Mouse (Mus musculus) hindbrain, embryonic 12.5 days (tissue): Measurements from ENCODE around the gene 5730522E02Rik. TPM values are rescaled to one million over a fixed set of nuclear protein-coding genes. Genes with fewer than 3 reads are reported as not detected.

Source experiments
- ATAC-seq: fragments of 200-750 bp; cut with Nextera tagmentation; 2 replicates; pipeline ENCODE4 v1.8.0; 2017; ENCODE audit warnings: moderate TSS enrichment; ENCODE audit not compliant: low FRiP score
- H3K27ac ChIP-seq: fragments of 300-500 bp; sonication (generic); 2 replicates; pipeline ENCODE4 v1.5.1; 2016; ENCODE audit warnings: mild to moderate bottlenecking
- H3K27me3 ChIP-seq: fragments of 300-500 bp; sonication (generic); 2 replicates; pipeline ENCODE4 v1.6.1; 2016; ENCODE audit warnings: mild to moderate bottlenecking
- H3K36me3 ChIP-seq: fragments of 300-500 bp; sonication (generic); 2 replicates; pipeline ENCODE4 v1.6.1; 2016; ENCODE audit warnings: mild to moderate bottlenecking
- H3K4me1 ChIP-seq: fragments of 300-500 bp; sonication (generic); 2 replicates; pipeline ENCODE4 v1.6.1; 2016
- H3K4me2 ChIP-seq: fragments of 300-500 bp; sonication (generic); replicated peaks from 2 replicates; pipeline ENCODE4 v1.6.1; 2016; ENCODE audit warnings: mild to moderate bottlenecking
- H3K4me3 ChIP-seq: fragments of 300-500 bp; sonication (generic); 2 replicates; pipeline ENCODE4 v1.5.1; 2016; ENCODE audit warnings: mild to moderate bottlenecking
- H3K9ac ChIP-seq: fragments of 300-500 bp; sonication (generic); 2 replicates; pipeline ENCODE4 v1.6.1; 2016; ENCODE audit warnings: mild to moderate bottlenecking, moderate library complexity
- H3K9me3 ChIP-seq: fragments of 300-500 bp; sonication (generic); replicated peaks from 2 replicates; pipeline ENCODE4 v1.6.1; 2016; ENCODE audit warnings: mild to moderate bottlenecking
- WGBS: fragments of 180-500 bp; shearing (Covaris S2); methylation state at CpG from one replicate; pipeline ENCODE4 v1.1.7; 2016; 5-methylcytosine and 5-hydroxymethylcytosine counted together
- polyA plus RNA-seq: library from polyadenylated mRNA; unstranded; fragments of >200 nt; fragmentation: Nextera tagmentation; extraction: Ambion mirVana; gene quantifications from 2 replicates; pipeline ENCODE4 v1.2.1, GENCODE M21; 2016

5730522E02Rik gene
- polyA plus RNA-seq, 1 experiment from 2014 or later, result 10.1 TPM

DNA sequence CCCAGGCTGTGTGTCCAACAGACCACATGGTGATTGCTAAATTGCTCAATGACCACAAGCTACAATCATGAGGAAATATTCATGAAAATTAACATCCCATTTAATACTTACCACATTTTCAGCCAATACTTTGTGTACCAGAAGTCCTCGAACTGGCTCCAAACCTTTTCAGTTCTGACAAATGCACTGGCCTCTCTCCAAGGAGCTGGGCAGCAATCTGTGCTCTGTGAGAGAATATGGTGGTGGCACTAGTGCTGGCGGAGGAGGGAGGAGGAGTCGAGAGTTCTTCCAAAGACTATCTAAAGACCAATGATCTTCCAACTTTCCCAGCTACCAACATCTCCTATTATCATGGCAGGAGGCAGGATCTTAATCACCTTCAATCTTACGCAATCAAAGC is 525.8 kb downstream of the 5730522E02Rik start:
- H3K9me3 ChIP-seq, result no peaks in the 10 kb centered on the region
- H3K27me3 ChIP-seq, result no peaks in the 10 kb centered on the region
- H3K4me3 ChIP-seq, result no peak overlapping the region
- H3K27ac ChIP-seq, result no peak overlapping the region
- no peak overlapping the region for H3K4me2 ChIP-seq
- ATAC-seq, result no peak
- no peak overlapping the region for H3K9ac ChIP-seq
- H3K4me1 ChIP-seq, result no peaks in the 10 kb centered on the region
- H3K36me3 ChIP-seq, result no peaks in the 10 kb centered on the region
- WGBS, result 92% methylated on average over 4 of the region's 4 CpGs

DNA sequence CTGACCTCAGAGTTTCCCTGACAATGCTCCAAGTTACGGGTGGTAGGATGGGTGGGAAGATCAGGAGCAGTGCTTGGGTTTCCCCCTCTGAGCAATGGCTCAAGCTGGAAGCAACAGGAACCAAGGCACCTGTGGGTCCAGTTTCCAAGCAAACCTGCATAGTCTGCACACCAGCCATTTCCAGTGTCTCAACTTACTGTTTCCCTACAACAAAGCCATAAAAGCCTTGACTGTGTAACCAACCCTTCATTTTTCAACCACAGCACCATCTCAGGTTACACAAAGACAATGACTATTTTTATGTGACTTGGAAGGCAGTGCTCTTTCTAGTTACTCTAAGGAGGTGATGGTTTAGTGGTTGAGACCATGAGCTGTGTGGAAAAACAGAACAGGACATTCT is 530.7 kb downstream of the 5730522E02Rik start:
- Histone ChIP-seq H3K27me3 (no peaks in the 10 kb centered on the region), H3K36me3 (no peaks in the 10 kb centered on the region), H3K4me2 (no peak overlapping the region), H3K9ac (no peak overlapping the region), H3K4me1 (no peaks in the 10 kb centered on the region), H3K9me3 (no peaks in the 10 kb centered on the region), H3K4me3 (no peak overlapping the region), H3K27ac (no peak overlapping the region)
- ATAC-seq, result no peak
- WGBS, result 76% methylated on average over 1 of the region's 1 CpGs

- Histone ChIP-seq H3K4me3 (no peak overlapping the region), H3K9me3 (no peaks in the 10 kb centered on the region), H3K4me1 (no peaks in the 10 kb centered on the region), H3K4me2 (no peak overlapping the region), H3K36me3 (no peaks in the 10 kb centered on the region), H3K27me3 (no peaks in the 10 kb centered on the region), H3K27ac (no peak overlapping the region), H3K9ac (no peak overlapping the region)
- ATAC-seq, result no peak
- WGBS, result 90% methylated on average over 3 of the region's 3 CpGs
Measured at GRCm38 (mm10) chr11:25674194-25674593, 536.4 kb downstream of the 5730522E02Rik start.

DNA sequence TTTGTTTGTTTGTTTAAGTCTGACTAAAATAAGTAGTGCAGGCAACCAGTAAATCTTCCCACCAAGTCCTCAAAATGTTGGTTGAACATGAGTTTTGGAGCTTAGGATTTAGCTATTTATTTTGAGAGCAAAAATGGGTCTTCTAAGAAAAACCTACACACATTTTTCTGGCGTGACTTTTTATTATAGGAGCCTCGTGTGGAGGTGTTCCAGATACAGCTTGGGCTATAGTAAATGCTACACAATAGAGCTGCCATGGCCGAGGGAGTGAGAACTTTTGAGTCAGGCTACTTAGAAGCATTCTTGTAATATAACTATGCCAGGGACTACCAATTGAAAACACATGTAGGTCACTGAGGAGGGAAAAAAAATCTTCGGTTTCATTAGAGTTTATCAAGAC is 540.5 kb downstream of the 5730522E02Rik start:
- H3K4me1 ChIP-seq, result no peaks in the 10 kb centered on the region
- no peaks in the 10 kb centered on the region for H3K27me3 ChIP-seq
- WGBS, result 62% methylated on average over 4 of the region's 4 CpGs
- no peak overlapping the region for H3K9ac ChIP-seq
- no peaks in the 10 kb centered on the region for H3K9me3 ChIP-seq
- H3K4me3 ChIP-seq, result no peak overlapping the region
- no peak overlapping the region for H3K4me2 ChIP-seq
- no peak for ATAC-seq
- no peak overlapping the region for H3K27ac ChIP-seq
- no peaks in the 10 kb centered on the region for H3K36me3 ChIP-seq

DNA sequence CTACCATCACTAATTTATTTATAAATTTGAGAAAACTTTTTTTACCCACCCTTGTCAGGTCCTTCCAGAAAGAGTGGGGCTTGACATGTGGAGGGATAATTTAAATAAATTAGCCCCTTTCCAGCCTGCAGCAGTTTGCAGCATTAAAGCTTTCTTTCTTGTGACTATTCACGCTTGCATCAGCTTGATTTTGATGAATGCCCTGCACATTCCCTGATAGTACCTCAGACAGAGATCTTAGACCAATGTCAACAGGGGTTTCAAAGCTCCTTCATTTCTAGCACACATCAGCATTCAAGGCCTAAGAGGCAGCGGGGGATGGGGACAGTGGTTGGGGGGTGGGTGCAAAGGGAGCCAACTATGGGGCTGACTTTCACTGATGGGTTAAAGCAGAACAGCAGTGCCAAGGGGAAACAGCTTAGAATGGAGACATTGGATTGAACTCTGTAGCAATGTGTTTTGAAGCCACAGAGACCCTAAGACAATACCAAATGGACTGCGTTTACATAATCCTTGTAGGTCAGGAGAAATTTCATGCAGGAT is 545.9 kb downstream of the 5730522E02Rik start:
- 0 out of 2 replicates have a peak, but pooled peaks have one; percentile 26 for ATAC-seq
- H3K4me3 ChIP-seq, result no peak overlapping the region
- H3K4me2 ChIP-seq, result no peak overlapping the region
- H3K9ac ChIP-seq, result no peak overlapping the region
- no peaks in the 10 kb centered on the region for H3K27me3 ChIP-seq
- H3K4me1 ChIP-seq, result peaks cover 5% of the 10 kb centered on the region; the same call in 1 of the 2 replicates
- 50% methylated on average over 3 of the region's 3 CpGs for WGBS
- H3K36me3 ChIP-seq, result no peaks in the 10 kb centered on the region
- no peaks in the 10 kb centered on the region for H3K9me3 ChIP-seq
- no peak overlapping the region for H3K27ac ChIP-seq

- no peaks in the 10 kb centered on the region for H3K36me3 ChIP-seq
- H3K4me3 ChIP-seq, result no peak overlapping the region
- 83% methylated on average over 5 of the region's 5 CpGs for WGBS
- no peak overlapping the region for H3K4me2 ChIP-seq
- peaks cover 9% of the 10 kb centered on the region for H3K4me1 ChIP-seq
- no peaks in the 10 kb centered on the region for H3K27me3 ChIP-seq
- no peak overlapping the region for H3K9ac ChIP-seq
- no peak overlapping the region for H3K27ac ChIP-seq
- no peaks in the 10 kb centered on the region for H3K9me3 ChIP-seq
- ATAC-seq, result no peak
Measured at GRCm38 (mm10) chr11:25646282-25646681, 564.3 kb downstream of the 5730522E02Rik start.

- peak overlapping the region; percentile 11; the same call in 1 of the 2 replicates for H3K4me3 ChIP-seq
- no peaks in the 10 kb centered on the region for H3K9me3 ChIP-seq
- peaks cover 15% of the 10 kb centered on the region for H3K4me1 ChIP-seq
- no peaks in the 10 kb centered on the region for H3K36me3 ChIP-seq
- H3K27ac ChIP-seq, result no peak overlapping the region
- WGBS, result 56% methylated on average over 22 of the region's 22 CpGs
- H3K27me3 ChIP-seq, result no peaks in the 10 kb centered on the region
- H3K4me2 ChIP-seq, result peak overlapping the region; percentile 34
- no peak overlapping the region for H3K9ac ChIP-seq
- ATAC-seq, result no peak; the same call in 1 of the 2 replicates
Measured at GRCm38 (mm10) chr11:25644767-25645622, 565.6 kb downstream of the 5730522E02Rik start.

DNA sequence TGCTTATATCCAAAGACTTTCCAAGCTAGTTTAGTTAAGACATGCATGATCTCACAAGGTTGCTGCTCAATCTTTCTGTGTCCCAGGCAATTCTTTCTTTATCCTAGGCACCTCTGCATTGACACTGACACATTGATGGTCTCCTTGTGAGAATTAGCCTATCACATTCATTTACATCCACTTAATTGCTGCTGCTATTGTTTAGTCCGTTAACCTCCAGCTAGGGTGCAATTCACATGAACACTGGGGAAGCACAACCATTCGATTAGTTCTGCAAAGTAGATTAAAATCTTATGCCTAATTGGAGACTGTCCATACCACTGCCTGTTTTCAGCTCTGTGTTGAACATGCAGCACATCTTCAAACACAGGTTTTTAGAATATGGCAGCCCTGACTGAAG is 603.7 kb downstream of the 5730522E02Rik start:
- WGBS, result 39% methylated on average over 2 of the region's 2 CpGs
- H3K27ac ChIP-seq, result no peak overlapping the region
- H3K27me3 ChIP-seq, result no peaks in the 10 kb centered on the region
- H3K4me2 ChIP-seq, result no peak overlapping the region
- ATAC-seq, result 0 out of 2 replicates have a peak, but pooled peaks have one; percentile 26
- no peaks in the 10 kb centered on the region for H3K36me3 ChIP-seq
- no peak overlapping the region for H3K4me3 ChIP-seq
- no peak overlapping the region for H3K9ac ChIP-seq
- no peaks in the 10 kb centered on the region for H3K4me1 ChIP-seq
- no peaks in the 10 kb centered on the region for H3K9me3 ChIP-seq

DNA sequence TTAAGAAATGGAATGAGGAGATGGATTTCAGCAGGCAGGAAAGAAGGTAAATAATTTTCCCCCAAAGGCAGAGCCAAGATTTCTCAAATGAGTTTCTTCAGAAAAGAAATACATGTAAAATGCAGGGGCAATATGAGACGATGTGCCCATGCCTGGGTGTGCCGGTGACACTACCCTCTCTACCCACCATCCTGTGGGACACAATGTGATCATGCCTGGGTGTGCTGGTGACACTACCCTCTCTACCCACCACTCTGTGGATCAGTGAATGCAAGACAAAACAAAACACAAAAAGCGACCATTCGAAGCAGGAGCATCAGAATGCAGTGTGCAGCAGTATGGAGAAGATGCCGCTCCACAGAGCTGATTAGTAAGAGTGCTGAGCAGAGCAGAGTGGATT is 610.5 kb downstream of the 5730522E02Rik start:
- no peak overlapping the region for H3K9ac ChIP-seq
- H3K36me3 ChIP-seq, result no peaks in the 10 kb centered on the region
- no peaks in the 10 kb centered on the region for H3K4me1 ChIP-seq
- H3K4me3 ChIP-seq, result no peak overlapping the region
- no peaks in the 10 kb centered on the region for H3K27me3 ChIP-seq
- H3K4me2 ChIP-seq, result no peak overlapping the region
- no peaks in the 10 kb centered on the region for H3K9me3 ChIP-seq
- H3K27ac ChIP-seq, result no peak overlapping the region
- ATAC-seq, result no peak
- 90% methylated on average over 5 of the region's 5 CpGs for WGBS

GRCm38 (mm10) chr11:25595303-25595702 is 615.3 kb downstream of the 5730522E02Rik start:
- Histone ChIP-seq H3K36me3 (no peaks in the 10 kb centered on the region), H3K27me3 (no peaks in the 10 kb centered on the region), H3K4me2 (no peak overlapping the region), H3K4me1 (peaks cover 6% of the 10 kb centered on the region), H3K9ac (no peak overlapping the region), H3K27ac (no peak overlapping the region), H3K9me3 (no peaks in the 10 kb centered on the region), H3K4me3 (no peak overlapping the region)
- 69% methylated on average over 6 of the region's 6 CpGs for WGBS
- no peak for ATAC-seq

DNA sequence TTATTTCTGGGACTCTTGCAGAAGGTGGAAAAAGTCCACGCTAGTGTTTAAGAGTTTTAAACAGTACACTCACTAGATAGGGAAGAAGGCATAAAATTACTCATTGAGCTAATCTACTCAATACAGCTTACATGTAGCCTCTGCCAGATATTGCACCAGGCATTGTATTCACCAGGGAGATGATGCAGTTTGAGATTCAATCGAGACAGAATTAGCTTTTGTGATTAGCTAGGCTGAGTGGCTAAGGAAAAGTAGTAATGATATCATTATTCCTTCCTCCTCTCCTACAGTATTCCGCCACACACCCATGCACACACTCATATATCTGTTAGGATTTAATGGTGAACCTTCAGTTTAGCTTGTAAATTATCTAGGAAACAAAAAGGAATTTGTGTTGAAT is 615.8 kb downstream of the 5730522E02Rik start:
- Histone ChIP-seq H3K4me3 (no peak overlapping the region), H3K4me2 (no peak overlapping the region), H3K9me3 (no peaks in the 10 kb centered on the region), H3K27me3 (no peaks in the 10 kb centered on the region), H3K9ac (no peak overlapping the region), H3K27ac (no peak overlapping the region), H3K36me3 (no peaks in the 10 kb centered on the region), H3K4me1 (peaks cover 6% of the 10 kb centered on the region)
- ATAC-seq, result no peak; the same call in 1 of the 2 replicates
- 75% methylated on average over 3 of the region's 3 CpGs for WGBS

DNA sequence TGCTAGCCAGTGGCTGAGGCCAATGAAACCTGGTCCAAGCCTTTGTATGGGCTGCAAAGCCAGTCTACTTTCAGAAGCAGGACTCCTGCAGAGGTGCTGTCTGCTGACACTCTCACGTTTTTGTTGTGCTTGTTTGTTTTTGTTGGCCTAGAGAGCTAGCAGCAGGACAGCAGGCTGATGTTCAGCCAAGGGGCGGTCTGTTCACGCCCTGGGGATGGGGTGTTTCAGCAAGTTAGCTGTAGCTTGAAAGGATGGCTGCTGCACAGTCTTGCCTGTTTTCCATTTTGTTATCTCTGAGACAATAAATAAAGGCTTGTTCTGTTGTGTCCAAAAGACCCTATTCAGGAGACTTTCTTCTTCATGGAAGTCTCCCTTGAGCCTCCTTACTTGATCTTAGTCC is 618.3 kb downstream of the 5730522E02Rik start:
- 5% methylated on average over 3 of the region's 3 CpGs for WGBS

More for the DNA sequence above, 618.3 kb downstream of the 5730522E02Rik start:
- no peak overlapping the region for H3K27ac ChIP-seq
- no peak overlapping the region for H3K4me3 ChIP-seq
- 0 out of 2 replicates have a peak, but pooled peaks have one; percentile 43 for ATAC-seq
- peaks cover 6% of the 10 kb centered on the region for H3K4me1 ChIP-seq
- H3K4me2 ChIP-seq, result no peak overlapping the region
- H3K9me3 ChIP-seq, result no peaks in the 10 kb centered on the region
- no peak overlapping the region for H3K9ac ChIP-seq
- H3K36me3 ChIP-seq, result no peaks in the 10 kb centered on the region
- H3K27me3 ChIP-seq, result no peaks in the 10 kb centered on the region
